Mouse (Mus musculus) megakaryocyte-erythroid progenitor cell, adult 5-6 weeks (primary cell): ENCODE results near the gene Lig1. TPM values are rescaled to one million over a fixed set of nuclear protein-coding genes. Genes with fewer than 3 reads are reported as not detected.

ENCODE experiments used
- ATAC-seq: replicated peaks from 2 replicates; pipeline ENCODE4 v1.8.0; 2016; ENCODE audit warnings: mild to moderate bottlenecking, inconsistent platforms; ENCODE audit not compliant: severe bottlenecking, poor library complexity, low FRiP score, low TSS enrichment
- total RNA-seq, 2 experiments: library from RNA; stranded (forward) in 1 of 2; stranded (reverse) in 1 of 2; fragments of 200-1000, 215-1000 nt in 1 of 2; fragments of >200 nt in 1 of 2; fragmentation: Nextera tagmentation in 1 of 2; gene quantifications; 2 replicates each; pipeline ENCODE4 v1.2.3; 2014 to 2017

Lig1 gene
- total RNA-seq, 2 experiments from 2014 or later, result 135 to 210 TPM

DNA sequence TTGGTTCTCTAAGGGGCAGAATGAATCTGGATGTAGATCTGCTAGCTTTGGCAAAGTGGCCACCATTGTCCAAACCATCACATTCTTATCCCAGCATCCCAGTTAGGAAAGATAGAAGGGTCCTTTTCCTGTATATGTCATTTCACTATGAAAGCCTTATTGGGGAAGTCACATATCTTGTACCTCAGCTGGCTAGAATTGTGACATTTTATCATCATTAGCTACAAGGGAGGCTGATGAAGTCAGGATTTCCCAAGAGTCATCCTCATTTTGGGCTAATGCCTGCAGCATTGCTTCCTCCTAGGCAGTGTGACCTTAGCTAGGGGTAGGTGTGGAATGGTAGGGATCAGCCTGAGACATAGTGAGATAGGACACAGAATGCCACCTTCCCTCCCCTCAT is 26.3 kb downstream of the Lig1 start:
- no peak for ATAC-seq

DNA sequence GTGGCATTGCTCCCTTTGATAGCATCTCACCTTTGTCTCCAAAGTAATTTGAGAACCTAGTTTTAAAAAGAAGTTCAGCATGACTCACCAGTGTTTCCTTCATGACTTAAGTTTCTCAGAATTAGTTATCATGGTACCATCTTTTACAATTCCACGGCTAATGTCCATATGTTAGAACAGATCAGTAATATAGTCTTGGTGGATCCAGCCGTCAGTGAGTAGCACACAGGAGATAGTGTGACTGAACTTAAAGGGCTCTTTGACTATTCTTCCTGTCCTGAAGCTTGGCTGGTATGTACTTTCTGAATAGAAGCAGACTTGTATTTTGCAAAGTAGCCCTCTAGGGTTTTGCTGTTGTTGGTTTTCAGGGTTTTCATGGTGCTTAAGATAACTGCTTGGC is 32.3 kb downstream of the Lig1 start:
- 0 out of 2 replicates have a peak, but pooled peaks have one; percentile 11 for ATAC-seq

GRCm38 (mm10) chr7:13310493-13311199 is 33.6 kb downstream of the Lig1 start:
- ATAC-seq, result peak; percentile 91

GRCm38 (mm10) chr7:13311401-13311800 is 34.3 kb downstream of the Lig1 start:
- no peak for ATAC-seq

- ATAC-seq, result no peak
Measured at GRCm38 (mm10) chr7:13314095-13314597, 37.1 kb downstream of the Lig1 start.

GRCm38 (mm10) chr7:13321424-13321823 is 44.3 kb downstream of the Lig1 start:
- ATAC-seq, result no peak

DNA sequence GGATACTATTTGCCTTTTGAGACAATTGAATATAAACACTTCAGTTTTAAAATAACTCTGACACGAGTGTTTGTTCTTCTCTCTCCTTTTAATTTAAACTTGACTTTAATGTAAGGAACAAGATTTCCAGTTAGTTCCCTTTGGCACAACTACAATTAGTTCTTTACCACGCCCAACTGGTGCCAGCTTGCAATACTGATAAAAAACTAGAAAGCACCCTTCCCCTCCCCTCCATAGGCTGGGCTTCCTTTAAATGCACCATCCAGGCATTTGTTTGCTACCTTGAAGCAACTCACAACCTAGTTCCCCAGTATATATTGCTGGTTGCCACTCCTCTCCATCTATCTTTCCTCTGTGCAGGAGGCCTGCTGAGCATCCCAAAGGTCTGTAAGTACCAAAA is 47.2 kb downstream of the Lig1 start, which contains the start of gene Pla2g4c:
Pla2g4c (plus strand) TSS at position 340 of the 400 bp plus-strand sequence.
- peak; percentile 97 for ATAC-seq

GRCm38 (mm10) chr7:13330575-13330974 is 53.5 kb downstream of the Lig1 start:
- ATAC-seq, result no peak

DNA sequence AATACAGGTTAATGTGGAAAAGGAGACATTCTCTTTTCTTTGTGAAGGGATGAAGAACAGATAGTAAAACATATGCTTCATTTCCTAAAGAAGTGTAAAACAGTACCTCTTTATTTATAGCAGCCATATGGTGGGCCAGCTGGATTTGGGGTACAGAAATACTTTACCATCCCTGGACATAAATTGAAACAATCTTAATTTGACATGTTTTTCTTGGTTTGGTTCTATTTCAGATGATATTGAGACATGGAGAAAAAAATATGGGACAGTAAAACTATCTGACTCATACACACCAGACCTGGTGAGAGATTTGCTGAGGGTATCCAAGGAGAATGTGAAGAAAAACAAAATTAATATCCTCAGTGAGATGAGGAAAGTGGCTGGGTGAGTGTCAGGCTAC is 78.9 kb downstream of the Lig1 start:
- ATAC-seq, result no peak

Other genes with a start within 250 kb of the Lig1 start
- 159 and 192 TPM in 2 replicates for gene Chmp2a, start 242.5 kb upstream of the Lig1 start, total RNA-seq (2014; fragmentation: Nextera tagmentation)
- gene Chmp2a, start 242.5 kb upstream of the Lig1 start, total RNA-seq (2017), result 142 and 150 TPM in 2 replicates
- 222 and 267 TPM in 2 replicates for gene Ube2m, start 239.0 kb upstream of the Lig1 start, total RNA-seq (2014; fragmentation: Nextera tagmentation)
- gene Ube2m, start 239.0 kb upstream of the Lig1 start, total RNA-seq (2017), result 106 and 110 TPM in 2 replicates
- 0.62 and 3.9 TPM in 2 replicates for gene Mzf1, start 222.5 kb upstream of the Lig1 start, total RNA-seq (2014; fragmentation: Nextera tagmentation)
- gene Mzf1, start 222.5 kb upstream of the Lig1 start, total RNA-seq (2017), result 0.47 and 1.3 TPM in 2 replicates
- gene Vmn1r85, start 182.1 kb upstream of the Lig1 start, total RNA-seq (2014; fragmentation: Nextera tagmentation), result not detected in 2 replicates
- not detected in 2 replicates for gene Vmn1r85, start 182.1 kb upstream of the Lig1 start, total RNA-seq (2017)
- gene Vmn1r86, start 157.4 kb upstream of the Lig1 start, total RNA-seq (2014; fragmentation: Nextera tagmentation), result not detected in 2 replicates
- not detected in 2 replicates for gene Vmn1r86, start 157.4 kb upstream of the Lig1 start, total RNA-seq (2017)
- not detected in 2 replicates for gene Vmn1r87, start 137.1 kb upstream of the Lig1 start, total RNA-seq (2014; fragmentation: Nextera tagmentation)
- not detected in 2 replicates for gene Vmn1r87, start 137.1 kb upstream of the Lig1 start, total RNA-seq (2017)
- 0.25 TPM in 1 of 2 replicates, not detected in the other for gene Vmn1r88, start 117.7 kb upstream of the Lig1 start, total RNA-seq (2014; fragmentation: Nextera tagmentation)
- not detected in 2 replicates for gene Vmn1r88, start 117.7 kb upstream of the Lig1 start, total RNA-seq (2017)
- not detected in 2 replicates for gene Vmn1r89, start 64.3 kb upstream of the Lig1 start, total RNA-seq (2014; fragmentation: Nextera tagmentation)
- not detected in 2 replicates for gene Vmn1r89, start 64.3 kb upstream of the Lig1 start, total RNA-seq (2017)
- 5.9 and 6.3 TPM in 2 replicates for gene Zswim9, start 1.4 kb downstream of the Lig1 start, total RNA-seq (2014; fragmentation: Nextera tagmentation)
- 1.7 and 5.9 TPM in 2 replicates for gene Zswim9, start 1.4 kb downstream of the Lig1 start, total RNA-seq (2017)
- 10.9 and 11.4 TPM in 2 replicates for gene Pla2g4c, start 47.4 kb downstream of the Lig1 start, total RNA-seq (2014; fragmentation: Nextera tagmentation)
- gene Pla2g4c, start 47.4 kb downstream of the Lig1 start, total RNA-seq (2017), result 11.5 and 13.6 TPM in 2 replicates
- gene Cabp5, start 120.8 kb downstream of the Lig1 start, total RNA-seq (2014; fragmentation: Nextera tagmentation), result not detected in 2 replicates
- gene Cabp5, start 120.8 kb downstream of the Lig1 start, total RNA-seq (2017), result not detected in 2 replicates
- not detected in 2 replicates for gene Bsph1, start 173.6 kb downstream of the Lig1 start, total RNA-seq (2014; fragmentation: Nextera tagmentation)
- gene Bsph1, start 173.6 kb downstream of the Lig1 start, total RNA-seq (2017), result not detected in 2 replicates